Mouse (Mus musculus) midbrain, embryonic 14.5 days (tissue): Measurements from ENCODE around the gene Cmc2. TPM values are rescaled to one million over a fixed set of nuclear protein-coding genes. Genes with fewer than 3 reads are reported as not detected.

ENCODE experiments used
- ATAC-seq: fragments of 200-750 bp; cut with Nextera tagmentation; 2 replicates; pipeline ENCODE4 v1.8.0; 2017; ENCODE audit warnings: moderate number of reproducible peaks, moderate library complexity; ENCODE audit not compliant: low FRiP score, low TSS enrichment
- DNase-seq: peaks from one replicate; pipeline ENCODE4 v3.0.0-alpha.2; 2015
- H3K27ac ChIP-seq: fragments of 300-500 bp; sonication (generic); replicated peaks from 2 replicates; pipeline ENCODE4 v1.5.1; 2014; ENCODE audit warnings: mild to moderate bottlenecking, low read depth, low read length, moderate library complexity
- H3K27me3 ChIP-seq: fragments of 300-500 bp; sonication (generic); 2 replicates; pipeline ENCODE4 v1.6.1; 2014; ENCODE audit warnings: low read length, control low read depth, mixed read lengths; ENCODE audit not compliant: control insufficient read depth, insufficient read depth
- H3K36me3 ChIP-seq: fragments of 300-500 bp; sonication (generic); 2 replicates; pipeline ENCODE4 v1.6.1; 2014; ENCODE audit warnings: low read length, control low read depth; ENCODE audit not compliant: control insufficient read depth, insufficient read depth
- H3K4me1 ChIP-seq: fragments of 300-500 bp; sonication (generic); 2 replicates; pipeline ENCODE4 v1.6.1; 2014; ENCODE audit warnings: mild to moderate bottlenecking, antibody characterized with exemption, low read length, control low read depth; ENCODE audit not compliant: control insufficient read depth, insufficient read depth
- H3K4me2 ChIP-seq: fragments of 300-500 bp; sonication (generic); 2 replicates; pipeline ENCODE4 v1.6.1; 2014; ENCODE audit warnings: mild to moderate bottlenecking, low read length, moderate library complexity
- H3K4me3 ChIP-seq: fragments of 300-500 bp; sonication (generic); replicated peaks from 2 replicates; pipeline ENCODE4 v1.5.1; 2014; ENCODE audit warnings: low read depth, low read length
- H3K9ac ChIP-seq: fragments of 300-500 bp; sonication (generic); replicated peaks from 2 replicates; pipeline ENCODE4 v1.6.1; 2014; ENCODE audit warnings: mild to moderate bottlenecking, low read length, moderate library complexity
- H3K9me3 ChIP-seq: fragments of 300-500 bp; sonication (generic); 2 replicates; pipeline ENCODE4 v1.6.1; 2016; ENCODE audit warnings: low read length, control low read depth, mixed read lengths; ENCODE audit not compliant: control insufficient read depth
- whole genome bisulfite sequencing: fragments of 180-500 bp; shearing (Covaris S2); extraction: QIAGEN DNeasy Blood & Tissue Kit; methylation state at CpG from one replicate; pipeline ENCODE4 v1.1.7; 2014; 5-methylcytosine and 5-hydroxymethylcytosine counted together
- polyA plus RNA-seq: library from polyadenylated mRNA; unstranded; fragments of >200 nt; fragmentation: Nextera tagmentation; extraction: Ambion mirVana; gene quantifications from 2 replicates; pipeline ENCODE4 v1.2.1, GENCODE M21; 2014

Cmc2 gene
- polyA plus RNA-seq, 1 experiment from 2014 or later = 30.5 TPM

- Histone ChIP-seq H3K4me3 (no peak overlapping the region), H3K4me1 (no peaks in the 10 kb centered on the region), H3K27me3 (no peaks in the 10 kb centered on the region), H3K27ac (no peak overlapping the region), H3K9ac (no peak overlapping the region), H3K9me3 (no peaks in the 10 kb centered on the region), H3K36me3 (peaks cover 3% of the 10 kb centered on the region; the same call in 1 of the 2 replicates), H3K4me2 (no peak overlapping the region)
- WGBS = 94% methylated on average over 11 of the region's 11 CpGs
- no peak for DNase-seq
- no peak for ATAC-seq
Observed at GRCm38 (mm10) chr8:116893938-116894337, 27.3 kb downstream of the Cmc2 start.

GRCm38 (mm10) chr8:116892636-116893035 is 28.6 kb downstream of the Cmc2 start:
- H3K4me2 ChIP-seq = no peak overlapping the region
- no peak overlapping the region for H3K4me3 ChIP-seq
- WGBS = 92% methylated on average over 9 of the region's 9 CpGs
- H3K9ac ChIP-seq = no peak overlapping the region
- no peaks in the 10 kb centered on the region for H3K27me3 ChIP-seq
- H3K4me1 ChIP-seq = no peaks in the 10 kb centered on the region
- no peak overlapping the region for H3K27ac ChIP-seq
- no peaks in the 10 kb centered on the region for H3K9me3 ChIP-seq
- no peak for DNase-seq
- no peak for ATAC-seq
- peaks cover 3% of the 10 kb centered on the region; the same call in 1 of the 2 replicates for H3K36me3 ChIP-seq

GRCm38 (mm10) chr8:116892130-116892529 is 29.1 kb downstream of the Cmc2 start:
- H3K36me3 ChIP-seq = peaks cover 3% of the 10 kb centered on the region; the same call in 1 of the 2 replicates
- H3K4me3 ChIP-seq = no peak overlapping the region
- WGBS = 92% methylated on average over 3 of the region's 3 CpGs
- H3K27me3 ChIP-seq = no peaks in the 10 kb centered on the region
- ATAC-seq (no peak), DNase-seq (no peak)
- H3K4me1 ChIP-seq = no peaks in the 10 kb centered on the region
- no peak overlapping the region for H3K27ac ChIP-seq
- no peak overlapping the region for H3K9ac ChIP-seq
- H3K4me2 ChIP-seq = no peak overlapping the region
- no peaks in the 10 kb centered on the region for H3K9me3 ChIP-seq

- 91% methylated on average over 5 of the region's 5 CpGs for WGBS
- ATAC-seq = no peak
- peaks cover 3% of the 10 kb centered on the region; the same call in 1 of the 2 replicates for H3K36me3 ChIP-seq
- no peak overlapping the region for H3K9ac ChIP-seq
- H3K27me3 ChIP-seq = no peaks in the 10 kb centered on the region
- no peak overlapping the region for H3K4me2 ChIP-seq
- H3K9me3 ChIP-seq = no peaks in the 10 kb centered on the region
- H3K4me1 ChIP-seq = no peaks in the 10 kb centered on the region
- no peak for DNase-seq
- H3K27ac ChIP-seq = no peak overlapping the region
- no peak overlapping the region for H3K4me3 ChIP-seq
Observed at GRCm38 (mm10) chr8:116891446-116891845, 29.8 kb downstream of the Cmc2 start.

GRCm38 (mm10) chr8:116887813-116888212 is 33.4 kb downstream of the Cmc2 start:
- 79% methylated on average over 4 of the region's 4 CpGs for WGBS
- DNase-seq = peak; percentile 24

GRCm38 (mm10) chr8:116881396-116881795 is 39.9 kb downstream of the Cmc2 start:
- no peaks in the 10 kb centered on the region for H3K4me1 ChIP-seq
- no peaks in the 10 kb centered on the region for H3K27me3 ChIP-seq
- H3K4me2 ChIP-seq = no peak overlapping the region
- ATAC-seq = no peak
- H3K9me3 ChIP-seq = no peaks in the 10 kb centered on the region
- no peaks in the 10 kb centered on the region for H3K36me3 ChIP-seq
- WGBS = 98% methylated on average over 8 of the region's 8 CpGs
- no peak overlapping the region for H3K27ac ChIP-seq
- no peak overlapping the region for H3K9ac ChIP-seq
- no peak overlapping the region for H3K4me3 ChIP-seq
- DNase-seq = no peak

More at GRCm38 (mm10) chr8:116887813-116888212, 33.4 kb downstream of the Cmc2 start:
- no peak overlapping the region for H3K9ac ChIP-seq
- no peaks in the 10 kb centered on the region for H3K27me3 ChIP-seq
- H3K27ac ChIP-seq = no peak overlapping the region
- no peaks in the 10 kb centered on the region for H3K9me3 ChIP-seq
- no peaks in the 10 kb centered on the region for H3K4me1 ChIP-seq
- no peak overlapping the region for H3K4me3 ChIP-seq
- no peak overlapping the region for H3K4me2 ChIP-seq
- no peak for ATAC-seq
- peaks cover 3% of the 10 kb centered on the region; the same call in 1 of the 2 replicates for H3K36me3 ChIP-seq

- H3K9ac ChIP-seq = no peak overlapping the region
- no peaks in the 10 kb centered on the region for H3K4me1 ChIP-seq
- no peaks in the 10 kb centered on the region for H3K9me3 ChIP-seq
- H3K27me3 ChIP-seq = no peaks in the 10 kb centered on the region
- H3K4me2 ChIP-seq = no peak overlapping the region
- 88% methylated on average over 17 of the region's 17 CpGs for WGBS
- no peak for DNase-seq
- no peak overlapping the region for H3K4me3 ChIP-seq
- H3K27ac ChIP-seq = no peak overlapping the region
- no peak for ATAC-seq
- no peaks in the 10 kb centered on the region for H3K36me3 ChIP-seq
Observed at GRCm38 (mm10) chr8:116875798-116876450, 45.3 kb downstream of the Cmc2 start.

GRCm38 (mm10) chr8:116873986-116874385 is 47.3 kb downstream of the Cmc2 start:
- no peak overlapping the region for H3K4me2 ChIP-seq
- no peak overlapping the region for H3K4me3 ChIP-seq
- ATAC-seq (no peak), DNase-seq (no peak)
- H3K4me1 ChIP-seq = no peaks in the 10 kb centered on the region
- H3K9ac ChIP-seq = no peak overlapping the region
- H3K27me3 ChIP-seq = no peaks in the 10 kb centered on the region
- H3K36me3 ChIP-seq = no peaks in the 10 kb centered on the region
- no peaks in the 10 kb centered on the region for H3K9me3 ChIP-seq
- H3K27ac ChIP-seq = no peak overlapping the region
- WGBS = 89% methylated on average over 8 of the region's 8 CpGs

- no peaks in the 10 kb centered on the region for H3K9me3 ChIP-seq
- DNase-seq (no peak), ATAC-seq (no peak)
- 73% methylated on average over 11 of the region's 11 CpGs for WGBS
- H3K4me3 ChIP-seq = no peak overlapping the region
- no peaks in the 10 kb centered on the region for H3K4me1 ChIP-seq
- no peaks in the 10 kb centered on the region for H3K27me3 ChIP-seq
- no peak overlapping the region for H3K4me2 ChIP-seq
- H3K36me3 ChIP-seq = no peaks in the 10 kb centered on the region
- no peak overlapping the region for H3K9ac ChIP-seq
- H3K27ac ChIP-seq = no peak overlapping the region
Observed at GRCm38 (mm10) chr8:116873586-116873985, 47.7 kb downstream of the Cmc2 start.
